ENCODE assay signal across 9 mouse cellular contexts in the genomic region with DNA sequence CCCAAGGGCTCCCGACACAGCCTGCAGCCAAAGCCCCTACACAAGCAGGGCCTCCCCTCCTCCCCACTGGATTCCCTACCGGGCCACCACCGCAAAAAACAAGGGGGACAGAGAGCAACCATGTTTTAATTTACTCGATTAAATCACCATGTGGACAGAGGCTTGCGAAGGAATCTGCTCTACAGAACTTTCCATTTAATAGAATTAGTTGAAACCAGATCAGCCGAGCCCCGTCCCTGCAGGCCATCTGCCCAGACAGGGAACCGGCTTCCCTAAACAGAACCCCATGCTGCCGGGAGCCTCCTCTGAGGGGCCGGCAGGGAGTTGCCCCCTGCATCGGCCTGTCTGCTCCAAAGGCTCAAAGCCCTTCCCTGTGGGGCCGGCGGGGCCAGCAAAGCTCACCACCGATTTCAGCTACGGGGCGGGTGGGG.
A peak's percentile ranks its signal among the peaks of the same experiment; 100 is the strongest.
DNase-seq lines count a peak whose midpoint lies in the region; ATAC-seq and TF ChIP-seq lines count a peak whose summit lies in the region.
"Had no signal": no experiment of that assay in that cellular context is flagged by ENCODE, and none has a peak within 500 bp of the region (broad histone marks: within the 10 kb centered on the region; RNA-seq: fewer than 3 reads in every experiment).

No protein-coding gene starts in this region.

- no peak for TF ChIP-seq CTCF in testis, adult 2 months (IDR thresholded peaks at IDR 0.05; ENCODE audit: control insufficient read depth, insufficient read depth, insufficient replicate concordance, low read depth, low read length)
- TF ChIP-seq CTCF in intestine, postnatal 0 days (IDR thresholded peaks at IDR 0.05; ENCODE audit: low read depth): no peak

- no peak overlapping the region for H3K27ac ChIP-seq in heart, embryonic 12.5 days (ENCODE audit: poor library complexity, severe bottlenecking)
- H3K27ac ChIP-seq in testis, adult 2 months (ENCODE audit: control insufficient read depth, insufficient read depth, low read depth, low read length): no peak overlapping the region
- H3K27ac ChIP-seq in intestine, postnatal 0 days (ENCODE audit: low read depth, low read length): no peak overlapping the region

- 1% methylated on average over 16 of the region's 16 CpGs for WGBS in heart, embryonic 12.5 days
- WGBS in intestine, postnatal 0 days: 2% methylated on average over 16 of the region's 16 CpGs

- H3K4me1 ChIP-seq in heart, embryonic 12.5 days (replicated peaks): peaks cover 3% of the 10 kb centered on the region; the same call in 1 of the 2 replicates
- peaks cover 14% of the 10 kb centered on the region for H3K4me1 ChIP-seq in testis, adult 2 months (ENCODE audit: control insufficient read depth, insufficient read depth, low read length)
- H3K4me1 ChIP-seq in intestine, postnatal 0 days (replicated peaks; ENCODE audit: control insufficient read depth, insufficient read depth, low read length): no peaks in the 10 kb centered on the region

- H3K27me3 ChIP-seq in heart, embryonic 12.5 days (replicated peaks): peaks cover 86% of the 10 kb centered on the region
- no peaks in the 10 kb centered on the region for H3K27me3 ChIP-seq in testis, adult 2 months (ENCODE audit: control insufficient read depth, insufficient read depth, low read length)
- peaks cover 26% of the 10 kb centered on the region for H3K27me3 ChIP-seq in intestine, postnatal 0 days (replicated peaks; ENCODE audit: control insufficient read depth, insufficient read depth, low read length)

- peak overlapping the region; percentile 34 for H3K4me3 ChIP-seq in heart, embryonic 12.5 days
- H3K4me3 ChIP-seq in testis, adult 2 months (ENCODE audit: control insufficient read depth, low read depth, low read length): peak overlapping the region; percentile 65
- H3K4me3 ChIP-seq in intestine, postnatal 0 days (ENCODE audit: low read depth, low read length): 0 out of 2 replicates have a peak overlapping the region, but pooled peaks have one; percentile 0

- H3K9me3 ChIP-seq in heart, embryonic 12.5 days (replicated peaks): no peaks in the 10 kb centered on the region
- H3K9me3 ChIP-seq in intestine, postnatal 0 days (ENCODE audit: control insufficient read depth): no peaks in the 10 kb centered on the region

- H3K4me2 ChIP-seq in heart, embryonic 12.5 days: peak overlapping the region; percentile 65
- H3K4me2 ChIP-seq in intestine, postnatal 0 days (replicated peaks; ENCODE audit: low read depth): peak overlapping the region; percentile 38

- H3K9ac ChIP-seq in heart, embryonic 12.5 days: peak overlapping the region; percentile 54; the same call in 1 of the 2 replicates
- H3K9ac ChIP-seq in intestine, postnatal 0 days (ENCODE audit: low read depth, low read length): no peak overlapping the region

- no peak for TF ChIP-seq POLR2A in testis, adult 2 months (IDR thresholded peaks at IDR 0.05; ENCODE audit: control insufficient read depth, low read depth, low read length)

- no peak for ATAC-seq in heart, embryonic 12.5 days (ENCODE audit: insufficient number of reproducible peaks, low FRiP score)
- no peak for ATAC-seq in intestine, postnatal 0 days
- ATAC-seq in megakaryocyte-erythroid progenitor cell, adult 5-6 weeks (replicated peaks; ENCODE audit: low FRiP score, low TSS enrichment, poor library complexity, severe bottlenecking): no peak

- H3K36me3 ChIP-seq in heart, embryonic 12.5 days: no peaks in the 10 kb centered on the region
- H3K36me3 ChIP-seq in testis, adult 2 months (ENCODE audit: control insufficient read depth, insufficient read depth, low read length): no peaks in the 10 kb centered on the region
- H3K36me3 ChIP-seq in intestine, postnatal 0 days (ENCODE audit: control insufficient read depth, insufficient read depth): no peaks in the 10 kb centered on the region

- no peak for DNase-seq in heart, postnatal 4 days
- no peak for DNase-seq in testis, postnatal 14 days (ENCODE audit: low spot score)
- DNase-seq in right cerebral cortex, postnatal 4 days: no peak
- no peak for DNase-seq in frontal cortex, postnatal 36 days (ENCODE audit: low spot score in 2 of 2)
- DNase-seq: cerebellum, adult 18-20 months had no signal

Comparison
In these comparisons a context has a peak if more than half of its experiments do, and no peak if none do; other contexts are left out.
1. H3K4me3 ChIP-seq: peak in every context shown above with its lines; median percentile 65 in testis, adult 2 months; 34 in heart, embryonic 12.5 days; 0 in intestine, postnatal 0 days.